Mouse (Mus musculus): ENCODE data around the gene Hspb1.

The Hspb1 gene

DNA sequence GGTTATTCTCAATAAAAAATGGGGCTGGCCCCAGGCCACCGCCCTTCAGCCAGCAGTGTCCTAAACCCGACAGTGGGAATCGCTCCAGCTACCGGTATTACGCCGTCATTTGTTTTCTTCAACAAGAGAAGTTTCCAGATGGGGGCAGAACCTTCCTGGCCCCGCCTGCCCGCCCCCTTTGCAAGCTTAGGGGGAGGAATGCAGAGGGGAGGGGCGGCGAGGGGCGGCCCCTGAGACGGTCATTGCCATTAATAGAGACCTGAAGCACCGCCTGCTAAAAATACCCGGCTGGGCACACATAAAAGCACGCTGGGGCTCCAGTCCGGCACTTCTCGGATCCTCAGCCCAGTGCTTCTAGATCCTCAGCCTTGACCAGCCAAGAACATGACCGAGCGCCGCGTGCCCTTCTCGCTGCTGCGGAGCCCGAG is at the start of gene Hspb1:
TSS of gene Hspb1 (plus strand) at position 245 of the 428 bp plus-strand sequence.
- peak; percentile 96 to 98 for DNase-seq

GRCm38 (mm10) chr5:135841651-135842050 is 46.1 kb upstream of the Hspb1 start:
- DNase-seq = no peak

DNA sequence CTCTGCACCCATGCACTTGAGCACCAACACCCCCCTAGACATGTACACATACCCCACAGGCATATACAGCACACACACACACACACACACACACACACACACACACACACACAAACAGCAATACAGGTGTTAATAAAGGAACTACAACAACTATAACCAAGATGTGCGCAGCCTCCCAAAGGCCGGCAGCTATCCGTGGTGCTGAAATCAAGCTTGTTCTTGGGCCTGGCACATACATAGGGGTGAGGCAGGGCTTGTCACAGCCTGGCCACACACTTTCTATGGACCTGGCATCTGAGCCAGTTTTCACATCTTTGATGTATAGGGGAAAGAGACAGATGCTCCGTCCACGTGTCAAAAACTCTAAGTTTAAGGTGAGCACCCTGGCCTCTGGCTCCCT is 44.3 kb upstream of the Hspb1 start:
- DNase-seq = no peak

- no peak for DNase-seq
Observed at GRCm38 (mm10) chr5:135845676-135846320, 41.9 kb upstream of the Hspb1 start.

- no peak for DNase-seq
Observed at GRCm38 (mm10) chr5:135847460-135847859, 40.3 kb upstream of the Hspb1 start.

DNA sequence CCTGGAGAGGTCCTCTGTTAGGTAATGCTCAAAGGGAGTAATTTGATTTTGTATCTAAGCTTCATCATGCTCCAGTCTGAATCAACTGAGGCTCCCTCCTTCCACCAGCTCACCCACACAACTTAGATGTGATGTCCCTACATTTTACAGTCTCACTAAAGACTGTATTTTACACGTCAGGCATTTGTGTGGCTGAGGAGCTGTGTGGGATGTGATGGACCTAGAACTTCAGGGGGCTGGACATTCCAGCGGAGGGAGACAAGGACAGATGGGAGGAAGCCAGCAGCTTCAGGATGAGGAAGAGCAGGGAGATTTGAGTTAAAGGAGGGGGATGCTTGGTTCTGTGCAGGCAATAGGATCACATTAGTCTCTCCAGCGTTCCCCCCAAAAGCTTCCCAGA is 39.8 kb upstream of the Hspb1 start:
- DNase-seq = no peak

DNA sequence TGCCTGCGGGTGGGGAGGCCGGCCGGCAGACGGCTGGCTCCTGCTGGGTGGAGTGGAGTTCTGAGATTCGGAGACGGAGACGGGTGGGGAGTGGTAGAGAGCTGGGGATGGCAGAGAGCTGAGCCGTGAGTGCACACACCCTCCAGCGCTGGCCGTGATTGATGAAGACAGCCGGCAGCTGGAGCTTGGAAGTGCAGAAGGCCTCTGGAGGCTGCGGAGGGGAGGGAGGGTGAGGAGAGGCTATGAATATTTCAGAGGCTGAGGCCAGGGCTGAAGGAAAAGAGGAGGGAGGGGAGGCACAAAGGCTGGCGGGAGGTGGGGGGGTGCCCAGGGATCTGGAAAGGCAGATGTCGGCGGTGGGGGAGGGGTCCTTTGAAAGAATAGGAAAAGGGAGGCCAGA is 36.7 kb upstream of the Hspb1 start:
- DNase-seq = no peak

DNA sequence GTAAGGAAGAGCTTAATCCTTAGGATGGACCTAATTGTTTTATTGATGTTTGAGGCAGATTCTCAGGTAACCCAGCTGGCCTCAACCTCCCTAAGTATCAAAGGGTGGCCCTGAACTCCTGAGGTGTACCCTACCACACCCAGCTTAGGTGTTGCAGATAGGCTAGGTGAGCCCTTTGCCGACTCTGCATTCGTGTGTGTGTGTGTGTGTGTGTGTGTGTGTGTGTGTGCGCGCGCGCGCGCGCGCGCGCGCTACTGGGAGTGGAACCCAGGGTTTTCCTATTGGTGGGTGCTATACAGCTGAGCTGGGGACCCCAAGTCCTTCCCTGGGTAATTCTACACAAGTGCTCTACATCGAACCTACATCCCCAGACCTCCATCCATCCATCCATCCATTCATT is 36.2 kb upstream of the Hspb1 start:
- no peak for DNase-seq

- DNase-seq = no peak
Observed at GRCm38 (mm10) chr5:135852421-135852820, 35.3 kb upstream of the Hspb1 start.

- no peak for DNase-seq
Observed at GRCm38 (mm10) chr5:135853731-135854130, 34.0 kb upstream of the Hspb1 start.

- DNase-seq = peak; percentile 44 to 71
Observed at GRCm38 (mm10) chr5:135855156-135855555, 32.6 kb upstream of the Hspb1 start.

DNA sequence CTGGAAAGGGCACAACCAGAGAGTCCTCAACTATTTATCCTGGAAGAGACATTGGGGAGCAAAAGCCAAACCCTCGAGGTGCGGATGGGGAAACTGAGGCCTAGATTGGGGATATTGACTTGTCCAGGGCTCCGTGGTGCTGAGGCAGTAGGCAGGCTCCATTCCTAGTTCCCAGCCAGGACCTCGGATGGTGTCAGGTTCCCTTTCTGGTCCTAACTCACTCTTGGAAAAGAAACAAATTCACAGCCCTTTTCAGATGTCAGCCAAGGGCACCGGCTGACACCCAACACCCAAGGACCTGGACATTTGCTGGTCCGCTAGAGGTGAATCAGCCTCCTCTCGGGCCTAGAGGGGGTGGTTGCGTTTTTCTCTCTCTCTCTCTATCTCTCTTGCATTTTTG is 21.1 kb upstream of the Hspb1 start:
- no peak for DNase-seq

GRCm38 (mm10) chr5:135867637-135868593 is 19.8 kb upstream of the Hspb1 start:
- no peak for DNase-seq

- no peak for DNase-seq
Observed at GRCm38 (mm10) chr5:135868653-135869052, 19.1 kb upstream of the Hspb1 start.

DNA sequence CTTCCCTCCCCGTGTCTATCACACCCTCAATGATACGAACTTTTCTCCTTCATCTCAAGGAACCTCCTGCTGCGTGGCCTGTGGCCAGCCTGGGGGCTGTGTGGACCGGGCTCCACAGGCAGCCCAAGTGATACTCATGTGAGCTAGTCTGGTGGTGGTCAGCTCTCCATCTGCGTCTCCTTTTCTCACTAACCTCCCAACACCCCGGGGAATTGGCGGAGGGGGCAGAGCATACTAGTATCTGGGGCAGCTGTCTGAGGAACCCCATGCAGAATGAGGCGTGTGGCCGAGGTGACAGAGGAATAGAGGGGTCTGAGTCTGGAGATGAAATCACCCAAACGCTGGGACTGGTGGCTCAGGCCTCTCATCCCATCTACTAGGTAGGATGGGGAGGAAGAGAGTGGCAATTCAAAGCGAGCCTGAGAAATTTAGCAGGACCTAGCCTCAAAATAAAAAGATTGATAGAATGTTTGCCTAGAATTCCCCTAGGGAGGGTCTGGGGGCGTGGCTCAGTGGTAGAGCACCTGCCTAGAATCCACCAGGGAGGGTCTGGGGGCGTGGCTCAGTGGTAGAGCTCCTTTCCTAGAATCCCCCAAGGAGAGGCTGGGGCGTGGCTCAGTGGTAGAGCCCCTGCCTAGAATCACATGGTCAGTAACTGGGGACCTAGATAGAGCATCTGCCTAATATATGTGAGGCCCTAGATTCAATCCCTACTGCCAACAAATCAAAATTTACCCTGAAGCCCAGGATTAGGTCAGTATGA is 17.9 kb upstream of the Hspb1 start:
- no peak for DNase-seq

- DNase-seq = no peak
Observed at GRCm38 (mm10) chr5:135870505-135870904, 17.2 kb upstream of the Hspb1 start.

DNA sequence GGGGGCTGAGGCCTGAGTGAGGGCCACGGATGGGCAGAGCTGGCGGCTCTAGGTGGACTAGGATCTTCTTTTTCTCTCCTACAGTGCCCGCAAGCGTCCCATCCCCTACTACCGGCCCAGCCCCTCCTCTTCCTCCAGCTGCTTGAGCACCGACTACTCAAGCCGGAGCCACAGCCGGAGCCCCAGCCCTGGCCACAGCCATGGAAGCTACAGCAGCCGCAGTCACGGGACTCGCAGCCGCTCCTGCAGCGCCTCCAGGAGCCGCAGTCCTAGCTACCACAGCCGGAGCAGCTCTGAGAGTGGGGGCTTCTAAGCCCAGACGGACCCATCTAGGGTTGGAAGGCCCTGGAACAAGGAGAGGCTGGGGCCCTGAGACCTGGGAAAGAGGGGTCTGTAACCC is 14.7 kb upstream of the Hspb1 start:
- DNase-seq = no peak

DNA sequence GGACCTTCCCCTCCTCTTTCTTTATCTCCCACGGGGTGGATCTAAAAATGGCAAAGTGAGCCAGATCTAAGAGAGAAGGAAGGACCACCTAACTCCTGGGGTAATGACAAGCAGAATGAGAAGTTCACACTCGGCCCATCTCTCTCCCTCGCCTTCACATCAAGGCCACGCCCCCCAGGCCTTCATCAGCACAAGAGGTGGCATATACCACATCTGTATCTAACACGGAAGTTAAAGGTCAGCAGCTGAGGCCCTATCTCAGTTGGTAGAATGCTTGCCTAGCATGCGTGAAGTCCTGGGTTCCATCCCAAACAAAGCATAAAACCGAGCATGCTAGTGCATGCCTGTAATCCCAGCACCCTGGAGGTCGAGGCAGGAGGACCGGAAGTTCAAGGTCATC is 14.0 kb upstream of the Hspb1 start:
- no peak for DNase-seq

DNA sequence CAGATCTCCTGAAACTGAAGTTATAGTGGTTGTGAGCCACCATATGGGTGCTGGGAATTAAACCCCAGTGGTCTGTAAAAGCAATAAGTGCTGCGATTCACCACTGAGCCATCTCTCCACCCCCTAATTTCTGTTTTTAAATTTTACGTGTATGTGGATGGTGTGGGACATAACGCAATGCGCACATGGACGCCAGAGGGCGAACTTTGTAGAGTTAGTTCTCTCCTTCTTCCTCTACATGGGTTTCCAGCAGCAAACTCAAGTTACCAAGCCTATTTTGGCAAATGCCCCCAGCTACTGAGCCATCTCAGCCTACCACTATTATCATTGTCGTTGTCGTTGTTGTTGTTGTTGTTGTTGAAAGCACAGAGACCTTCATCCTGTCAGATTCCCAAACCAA is 10.5 kb upstream of the Hspb1 start:
- DNase-seq = peak; percentile 73 to 82

GRCm38 (mm10) chr5:135877831-135878231 is 9.9 kb upstream of the Hspb1 start:
- peak; percentile 81 to 85 for DNase-seq

DNA sequence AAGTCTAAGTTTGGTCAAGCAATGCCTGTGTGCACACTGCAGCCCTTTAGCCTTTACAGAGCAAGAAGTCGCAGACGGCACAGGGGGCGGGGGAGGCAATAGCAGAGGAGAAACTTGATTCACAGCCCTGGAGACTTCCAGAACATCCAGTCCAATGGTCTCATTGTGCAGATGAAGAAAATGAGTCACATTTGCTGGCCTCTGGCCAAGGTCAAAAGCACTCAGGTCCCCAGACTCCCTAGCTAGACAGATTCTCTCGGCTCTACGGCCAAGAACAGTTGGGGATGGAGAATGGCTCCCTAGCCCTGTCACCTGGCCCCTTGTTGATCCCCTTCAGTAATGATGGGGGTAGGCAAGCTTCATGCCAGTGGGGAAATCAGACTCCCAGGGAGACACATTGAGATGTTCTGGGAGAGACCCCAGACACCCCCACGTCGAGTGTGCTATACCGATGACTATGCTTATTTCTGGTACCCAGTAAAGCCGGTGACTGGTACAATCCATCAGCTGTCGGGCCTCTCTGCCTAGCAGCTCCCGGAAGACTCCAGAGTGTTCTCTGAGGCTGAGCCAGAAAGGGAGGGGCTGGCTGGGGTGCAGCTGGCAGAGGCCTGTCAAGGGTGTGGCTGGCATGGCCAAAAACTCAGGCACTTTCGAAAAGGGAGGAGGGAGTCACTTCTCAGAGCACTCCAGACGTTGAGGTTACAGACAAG is 8.1 kb upstream of the Hspb1 start:
- DNase-seq = peak; percentile 95 to 97

DNA sequence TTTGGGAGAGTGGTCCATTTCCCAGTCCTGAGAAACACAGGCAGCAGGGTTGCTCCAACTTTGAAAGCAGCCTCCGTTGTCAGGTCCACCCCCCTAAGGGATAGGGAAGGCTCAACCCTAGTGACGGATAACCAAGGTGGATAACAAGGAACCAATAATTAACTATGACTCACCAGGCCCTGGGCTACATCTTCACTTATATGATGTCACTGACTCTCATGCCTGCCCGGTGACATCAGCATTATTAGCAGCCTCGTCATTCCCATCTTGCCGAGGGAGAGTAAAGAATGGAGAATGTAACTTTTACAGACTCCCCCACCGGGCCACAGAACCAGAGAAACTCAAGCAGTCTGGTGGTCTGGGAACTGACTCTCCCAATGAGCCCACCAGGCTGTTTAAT is 3.1 kb upstream of the Hspb1 start:
- DNase-seq = no peak

Measured in lung, adult 18-20 months (tissue).